Mouse (Mus musculus): ENCODE results near the gene Smg9. TPM values are rescaled to one million over a fixed set of nuclear protein-coding genes. Genes with fewer than 3 reads are reported as not detected.

The Smg9 gene
- polyA plus RNA-seq, 1 experiment from 2014 or later: 29.1 TPM

DNA sequence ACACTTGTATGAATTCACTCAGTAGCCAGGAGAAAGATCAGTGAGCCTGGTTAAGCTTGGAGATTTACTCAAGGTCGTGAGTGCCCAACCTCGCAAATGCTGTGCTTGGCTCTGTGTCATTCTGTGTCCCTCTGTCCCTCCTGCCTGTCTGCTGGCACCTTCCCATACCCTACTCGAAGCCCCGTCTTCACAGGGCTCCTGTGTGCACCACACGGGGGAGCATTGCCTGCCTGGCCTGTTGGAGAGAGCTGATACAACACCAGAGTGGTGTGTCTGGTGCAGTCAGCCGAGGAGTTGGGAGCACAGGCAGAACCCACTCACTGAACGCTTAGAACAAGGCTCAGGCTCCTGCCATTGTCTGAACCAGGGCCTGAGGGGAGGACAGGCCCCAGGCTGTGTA lies 22.2 kb downstream of the Smg9 start:
- no peaks in the 10 kb centered on the region for H3K9me3 ChIP-seq
- H3K9ac ChIP-seq: no peak overlapping the region
- no peak overlapping the region for H3K27ac ChIP-seq
- H3K27me3 ChIP-seq: no peaks in the 10 kb centered on the region
- H3K4me2 ChIP-seq: no peak overlapping the region
- WGBS: 67% methylated on average over 7 of the region's 7 CpGs
- H3K4me3 ChIP-seq (replicated peaks): no peak overlapping the region
- H3K36me3 ChIP-seq (replicated peaks): peaks cover 21% of the 10 kb centered on the region
- ATAC-seq (ENCODE audit: low FRiP score): no peak
- peaks cover 24% of the 10 kb centered on the region for H3K4me1 ChIP-seq

DNA sequence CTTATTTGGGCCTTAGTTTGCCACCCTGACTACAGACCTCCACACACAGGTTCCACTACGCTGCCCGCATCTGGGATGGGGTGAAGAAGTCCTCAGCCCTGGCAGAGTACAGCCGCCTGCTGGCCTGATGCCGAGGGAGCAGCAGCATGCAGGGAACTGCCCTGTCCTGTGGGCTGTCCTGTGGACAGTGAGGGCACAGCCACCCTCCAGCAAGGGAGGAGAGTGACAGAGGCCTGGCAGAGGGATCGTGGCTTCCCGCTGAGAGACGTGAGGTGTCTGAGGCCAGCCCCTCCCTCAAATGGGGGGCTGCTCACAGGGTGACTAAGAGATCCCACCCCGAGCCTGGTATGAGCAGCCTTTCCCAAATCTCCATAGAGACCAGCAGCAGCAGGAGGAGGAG lies 22.8 kb downstream of the Smg9 start:
- peaks cover 16% of the 10 kb centered on the region for H3K36me3 ChIP-seq (replicated peaks)
- H3K9me3 ChIP-seq: no peaks in the 10 kb centered on the region
- H3K27ac ChIP-seq: no peak overlapping the region
- no peak for ATAC-seq (ENCODE audit: low FRiP score)
- peaks cover 24% of the 10 kb centered on the region for H3K4me1 ChIP-seq
- WGBS: 84% methylated on average over 8 of the region's 8 CpGs
- H3K4me3 ChIP-seq (replicated peaks): no peak overlapping the region
- H3K27me3 ChIP-seq: no peaks in the 10 kb centered on the region
- H3K4me2 ChIP-seq: no peak overlapping the region
- no peak overlapping the region for H3K9ac ChIP-seq

DNA sequence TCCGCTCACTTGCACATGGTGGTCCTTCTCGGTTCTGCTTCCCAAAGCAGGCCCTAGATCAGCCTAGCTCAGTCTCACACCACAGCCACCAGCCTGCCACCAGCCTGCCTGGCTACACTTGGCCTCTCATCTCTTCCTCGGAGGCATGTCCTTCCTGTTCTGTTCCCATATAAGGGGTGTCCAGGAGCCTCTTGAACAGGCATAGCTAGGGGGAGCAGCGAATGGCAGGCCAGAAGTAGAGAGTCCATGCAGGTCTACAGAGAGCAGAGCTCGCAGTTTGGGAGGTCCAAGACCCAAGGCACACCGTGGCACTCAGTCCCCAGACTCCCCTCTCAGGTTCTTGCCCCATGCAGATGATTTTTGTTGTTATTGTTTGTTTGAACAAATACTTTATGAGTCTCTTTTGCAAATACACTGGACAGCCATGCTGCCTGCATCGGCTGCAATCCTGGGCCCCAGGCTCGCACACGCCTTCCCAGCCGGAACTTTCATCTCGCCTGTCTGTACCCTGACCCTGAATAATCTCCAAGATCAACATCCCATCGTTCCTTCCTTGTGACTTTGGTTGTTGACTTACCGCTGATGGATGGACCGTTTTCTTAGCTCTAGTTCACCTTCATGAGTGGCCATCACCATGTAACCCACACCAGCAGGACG lies 23.8 kb downstream of the Smg9 start:
- peaks cover 17% of the 10 kb centered on the region for H3K4me1 ChIP-seq

DNA sequence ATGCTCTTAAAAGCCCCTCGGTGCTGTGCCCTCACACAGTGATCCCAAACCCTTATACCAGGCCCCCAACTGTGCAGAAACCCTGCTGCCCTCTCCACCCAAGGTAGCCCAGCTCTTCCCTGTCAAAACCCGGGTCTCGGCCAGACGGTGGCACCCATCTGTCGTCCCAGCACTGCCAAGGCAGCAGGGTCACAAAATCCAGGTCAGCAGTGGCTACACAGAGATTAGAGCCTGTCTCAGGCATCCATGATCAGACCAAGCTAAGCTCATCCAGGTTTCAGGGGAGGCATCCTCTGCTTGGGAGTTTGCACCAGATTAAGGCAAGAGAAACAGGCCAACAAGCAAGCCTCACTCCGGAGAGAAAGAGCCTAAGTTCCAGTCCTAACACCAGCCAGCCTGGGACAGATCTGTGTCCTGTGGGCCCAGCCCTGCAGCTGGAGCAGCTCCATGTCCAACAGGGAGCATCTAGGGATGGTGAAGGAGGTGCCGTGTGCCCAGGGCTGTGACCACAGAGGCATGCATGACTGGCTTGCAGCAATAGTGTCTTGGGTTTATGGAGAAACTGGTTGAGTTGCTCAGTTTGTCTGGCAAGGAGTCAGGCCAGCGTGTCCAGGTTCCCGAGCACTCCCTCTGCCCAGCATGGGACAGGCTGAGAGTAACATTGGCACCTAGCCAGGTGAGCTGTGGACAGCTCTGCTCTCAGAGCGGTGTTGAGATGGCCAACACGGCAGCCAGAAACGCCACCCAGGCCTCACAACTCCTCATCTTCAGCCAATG lies 24.7 kb downstream of the Smg9 start:
- peaks cover 16% of the 10 kb centered on the region for H3K36me3 ChIP-seq (replicated peaks)
- H3K27ac ChIP-seq: no peak overlapping the region
- H3K9ac ChIP-seq: no peak overlapping the region
- no peak overlapping the region for H3K4me2 ChIP-seq
- WGBS: 85% methylated on average over 12 of the region's 12 CpGs
- no peak overlapping the region for H3K4me3 ChIP-seq (replicated peaks)
- H3K27me3 ChIP-seq: no peaks in the 10 kb centered on the region
- peaks cover 14% of the 10 kb centered on the region for H3K4me1 ChIP-seq
- ATAC-seq (ENCODE audit: low FRiP score): no peak
- no peaks in the 10 kb centered on the region for H3K9me3 ChIP-seq

More for the DNA sequence above, 23.8 kb downstream of the Smg9 start:
- H3K27ac ChIP-seq: no peak overlapping the region
- H3K9me3 ChIP-seq: no peaks in the 10 kb centered on the region
- H3K36me3 ChIP-seq (replicated peaks): peaks cover 16% of the 10 kb centered on the region
- H3K9ac ChIP-seq: no peak overlapping the region
- WGBS: 93% methylated on average over 15 of the region's 15 CpGs
- no peak overlapping the region for H3K4me2 ChIP-seq
- H3K27me3 ChIP-seq: no peaks in the 10 kb centered on the region
- H3K4me3 ChIP-seq (replicated peaks): no peak overlapping the region
- no peak for ATAC-seq (ENCODE audit: low FRiP score)

DNA sequence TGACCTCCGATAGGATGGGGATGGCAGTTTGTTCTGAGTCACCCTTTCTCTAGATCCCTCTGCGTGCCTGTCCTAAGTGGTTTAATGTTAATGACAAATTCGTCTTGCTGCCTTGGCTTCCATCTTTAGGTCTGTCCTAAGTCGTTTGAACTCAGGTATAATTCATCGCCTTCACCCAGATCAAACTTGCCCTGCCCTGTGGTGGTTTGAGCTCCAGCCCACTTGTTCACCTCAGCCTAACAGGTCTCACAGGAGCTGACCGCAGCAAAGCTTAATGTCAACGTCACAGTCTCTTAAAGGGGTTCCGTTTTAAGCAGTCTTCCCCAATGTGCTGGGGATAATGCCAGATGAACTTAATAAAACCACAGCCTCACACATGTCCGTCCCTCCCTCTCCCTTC lies 26.5 kb downstream of the Smg9 start:
- Histone ChIP-seq H3K9me3 (no peaks in the 10 kb centered on the region), H3K27me3 (no peaks in the 10 kb centered on the region), H3K4me1 (peaks cover 4% of the 10 kb centered on the region; the same call in 1 of the 2 replicates), H3K27ac (no peak overlapping the region), H3K4me2 (no peak overlapping the region), H3K9ac (no peak overlapping the region), H3K36me3 (replicated peaks) (peaks cover 14% of the 10 kb centered on the region), H3K4me3 (replicated peaks) (no peak overlapping the region)
- 88% methylated on average over 9 of the region's 9 CpGs for WGBS
- no peak for ATAC-seq (ENCODE audit: low FRiP score)

DNA sequence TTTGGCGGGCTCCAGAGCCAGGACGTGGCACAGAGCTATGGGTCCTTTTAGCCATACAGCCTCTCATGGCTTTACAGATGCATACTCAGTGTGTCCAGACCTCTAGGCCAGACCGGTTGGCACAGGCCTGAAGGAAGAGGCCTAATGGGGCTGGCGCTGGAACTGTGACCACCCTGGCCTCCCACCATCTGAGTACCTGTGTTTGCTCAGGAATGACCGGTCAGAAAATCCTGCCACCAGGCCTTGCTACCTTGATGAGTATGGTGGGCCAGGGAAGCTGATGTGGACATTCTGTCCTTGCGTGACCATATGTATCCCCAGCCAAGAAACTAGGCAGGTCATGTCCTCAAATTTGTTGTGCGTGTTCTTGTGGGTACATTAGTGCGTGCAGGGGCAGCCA lies 27.7 kb downstream of the Smg9 start:
- H3K4me1 ChIP-seq: no peaks in the 10 kb centered on the region; the same call in 1 of the 2 replicates
- H3K4me3 ChIP-seq (replicated peaks): no peak overlapping the region
- H3K36me3 ChIP-seq (replicated peaks): peaks cover 10% of the 10 kb centered on the region
- no peaks in the 10 kb centered on the region for H3K27me3 ChIP-seq
- no peak overlapping the region for H3K4me2 ChIP-seq
- ATAC-seq (ENCODE audit: low FRiP score): no peak
- no peak overlapping the region for H3K27ac ChIP-seq
- 96% methylated on average over 8 of the region's 8 CpGs for WGBS
- no peak overlapping the region for H3K9ac ChIP-seq
- 0 out of 2 replicates have a peak, but pooled peaks cover 2% of the 10 kb centered on the region for H3K9me3 ChIP-seq

DNA sequence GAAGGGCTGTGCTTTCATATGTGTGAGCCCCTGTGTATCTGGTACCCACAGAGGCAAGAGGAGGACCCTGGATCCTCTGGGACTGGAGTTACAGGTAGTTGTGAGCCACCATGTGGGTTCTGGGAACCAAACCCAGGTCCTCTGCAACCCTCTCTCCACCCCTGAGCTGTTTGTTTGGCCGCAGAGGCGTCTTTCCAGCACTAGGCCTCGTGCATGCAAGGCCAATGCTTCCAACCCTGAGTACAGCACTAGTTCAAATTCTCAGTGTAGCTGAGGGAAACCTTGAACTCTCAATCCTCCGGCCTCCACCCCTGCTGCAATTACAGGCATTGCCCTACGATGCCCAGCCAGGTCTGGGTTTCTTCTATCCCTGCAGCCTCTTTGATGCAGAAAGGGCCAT lies 29.3 kb downstream of the Smg9 start:
- Histone ChIP-seq H3K9me3 (0 out of 2 replicates have a peak, but pooled peaks cover 12% of the 10 kb centered on the region), H3K4me1 (no peaks in the 10 kb centered on the region), H3K4me3 (replicated peaks) (no peak overlapping the region), H3K27me3 (peaks cover 8% of the 10 kb centered on the region; the same call in 1 of the 2 replicates), H3K36me3 (replicated peaks) (0 out of 2 replicates have a peak, but pooled peaks cover 2% of the 10 kb centered on the region), H3K9ac (no peak overlapping the region), H3K27ac (no peak overlapping the region), H3K4me2 (no peak overlapping the region)
- WGBS: 89% methylated on average over 5 of the region's 5 CpGs
- ATAC-seq (ENCODE audit: low FRiP score): no peak

DNA sequence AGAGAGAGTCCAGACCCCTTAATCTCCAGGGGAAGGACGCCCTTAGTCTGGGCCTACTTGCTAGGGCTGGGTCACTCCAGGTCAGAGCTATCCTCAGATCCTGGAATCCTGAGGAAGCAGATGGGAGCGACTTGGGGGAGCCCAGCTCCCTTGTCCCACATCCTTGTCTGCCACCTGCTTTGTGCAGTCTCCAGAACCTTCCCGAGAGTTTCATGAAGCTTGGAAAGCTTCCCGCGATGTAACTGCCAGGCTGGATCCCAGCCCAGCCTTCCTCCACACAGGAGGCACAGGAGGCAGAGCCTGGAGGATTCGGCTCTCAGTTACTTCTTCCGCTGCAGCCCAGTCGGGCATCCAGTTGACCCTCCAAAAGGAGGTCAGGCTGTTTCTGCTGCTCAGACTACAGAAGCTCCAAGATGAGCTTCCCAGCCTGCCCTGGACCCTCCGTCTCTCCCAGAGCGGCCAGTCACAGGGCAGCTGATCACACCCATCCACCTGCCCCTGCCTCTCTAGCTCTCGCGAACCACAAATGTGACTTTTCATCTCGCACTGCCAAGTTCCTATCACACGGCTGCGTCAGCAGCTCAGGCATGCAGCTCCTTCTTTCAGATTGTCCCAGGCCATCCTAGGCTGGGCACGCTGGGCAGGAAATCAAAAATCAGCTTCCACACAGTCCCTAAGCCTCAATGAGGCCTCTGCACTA lies 30.1 kb downstream of the Smg9 start:
- Histone ChIP-seq H3K4me1 (no peaks in the 10 kb centered on the region), H3K36me3 (replicated peaks) (no peaks in the 10 kb centered on the region), H3K9ac (no peak overlapping the region), H3K27me3 (peaks cover 8% of the 10 kb centered on the region; the same call in 1 of the 2 replicates), H3K27ac (no peak overlapping the region), H3K4me2 (no peak overlapping the region), H3K9me3 (0 out of 2 replicates have a peak, but pooled peaks cover 12% of the 10 kb centered on the region), H3K4me3 (replicated peaks) (no peak overlapping the region)
- ATAC-seq (ENCODE audit: low FRiP score): no peak
- 77% methylated on average over 16 of the region's 16 CpGs for WGBS

DNA sequence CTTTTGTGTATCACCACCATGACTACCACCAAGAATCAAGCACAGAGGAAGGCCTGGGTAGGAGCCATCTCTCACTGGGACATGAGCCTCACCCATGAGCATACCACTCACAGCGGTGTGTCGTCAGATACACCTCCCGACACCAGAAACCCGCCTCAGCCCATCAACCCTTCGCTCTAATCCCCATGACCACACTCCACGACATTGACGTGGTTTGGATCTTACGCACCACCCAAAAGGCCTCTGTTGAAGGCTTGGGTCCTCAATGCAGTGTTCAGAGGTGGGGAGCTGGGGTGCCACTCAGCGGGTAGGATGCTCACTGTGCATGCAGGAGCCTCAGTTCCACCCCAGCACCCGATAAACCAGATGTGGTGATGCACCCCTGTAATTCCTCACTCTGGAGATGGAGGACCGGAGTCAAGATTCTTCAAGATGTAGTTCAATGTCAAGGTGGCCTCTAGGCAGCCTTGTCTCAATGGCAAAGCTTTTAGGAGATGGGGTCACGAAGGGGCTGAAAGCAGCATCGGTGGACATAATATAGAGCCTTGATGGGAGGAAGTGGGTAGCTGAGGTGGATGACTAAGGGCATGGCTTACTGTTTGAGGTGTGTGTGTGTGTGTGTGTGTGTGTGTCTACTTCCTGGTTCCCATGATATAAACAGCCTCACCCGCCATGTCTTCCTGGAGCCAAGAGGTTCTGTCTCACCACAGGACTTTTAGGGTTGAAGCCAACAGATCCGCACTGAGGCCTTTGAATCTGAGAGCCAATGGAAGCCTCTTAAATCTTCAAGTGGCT lies 31.3 kb downstream of the Smg9 start:
- Histone ChIP-seq H3K27ac (no peak overlapping the region), H3K4me1 (no peaks in the 10 kb centered on the region), H3K27me3 (peaks cover 8% of the 10 kb centered on the region; the same call in 1 of the 2 replicates), H3K4me3 (replicated peaks) (no peak overlapping the region), H3K4me2 (no peak overlapping the region), H3K36me3 (replicated peaks) (no peaks in the 10 kb centered on the region), H3K9ac (no peak overlapping the region), H3K9me3 (0 out of 2 replicates have a peak, but pooled peaks cover 12% of the 10 kb centered on the region)
- ATAC-seq (ENCODE audit: low FRiP score): no peak
- 93% methylated on average over 15 of the region's 15 CpGs for WGBS

DNA sequence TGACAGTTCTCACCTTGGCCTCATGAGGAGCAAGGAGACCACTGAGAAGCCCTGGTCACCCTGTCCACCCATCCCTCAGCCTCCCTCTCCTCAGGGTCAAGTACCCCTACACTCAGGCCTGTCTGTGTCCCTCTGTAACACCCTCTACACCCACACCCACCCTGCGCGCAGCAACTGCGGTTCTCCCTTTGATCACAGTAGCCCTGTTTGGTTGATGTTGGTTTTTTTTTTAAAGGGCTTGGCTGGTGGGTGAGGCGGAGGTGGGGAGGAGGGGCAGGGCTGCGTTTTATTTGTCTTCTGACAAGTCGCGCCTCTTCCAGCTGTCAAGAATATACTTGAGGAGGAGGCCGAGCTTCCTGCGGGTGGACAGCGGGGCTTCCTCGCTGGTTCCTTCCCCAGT lies 32.3 kb downstream of the Smg9 start:
- 0 out of 2 replicates have a peak, but pooled peaks cover 12% of the 10 kb centered on the region for H3K9me3 ChIP-seq

DNA sequence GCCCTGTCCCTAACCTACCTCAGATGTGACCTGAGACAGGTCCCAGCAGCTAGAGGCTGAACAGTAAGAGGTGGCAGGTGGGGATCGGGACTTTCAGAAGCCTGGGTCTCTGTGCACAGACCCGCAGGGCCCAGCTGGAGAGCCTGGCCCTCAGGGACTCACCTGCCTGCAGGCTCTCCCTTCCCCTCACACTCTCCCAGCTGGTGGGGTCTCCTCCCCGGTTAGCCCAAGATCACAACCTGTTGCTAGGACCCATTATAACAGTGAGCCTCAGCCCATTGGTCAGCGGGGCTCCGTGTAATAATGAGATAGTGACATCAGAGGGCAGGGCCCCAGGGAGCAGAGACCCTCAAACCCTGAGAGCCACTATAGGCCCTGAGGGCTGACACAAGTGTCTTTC lies 35.9 kb downstream of the Smg9 start:
- no peak overlapping the region for H3K27ac ChIP-seq

More for the DNA sequence above, 32.3 kb downstream of the Smg9 start:
- no peak overlapping the region for H3K27ac ChIP-seq
- H3K4me2 ChIP-seq: no peak overlapping the region
- H3K4me3 ChIP-seq (replicated peaks): no peak overlapping the region
- H3K9ac ChIP-seq: no peak overlapping the region
- no peaks in the 10 kb centered on the region for H3K4me1 ChIP-seq
- H3K36me3 ChIP-seq (replicated peaks): no peaks in the 10 kb centered on the region
- 81% methylated on average over 11 of the region's 11 CpGs for WGBS
- ATAC-seq (ENCODE audit: low FRiP score): no peak
- peaks cover 8% of the 10 kb centered on the region; the same call in 1 of the 2 replicates for H3K27me3 ChIP-seq

More for the DNA sequence above, 35.9 kb downstream of the Smg9 start:
- 76% methylated on average over 5 of the region's 5 CpGs for WGBS
- H3K27me3 ChIP-seq: peaks cover 8% of the 10 kb centered on the region; the same call in 1 of the 2 replicates
- no peak overlapping the region for H3K4me2 ChIP-seq
- no peaks in the 10 kb centered on the region for H3K4me1 ChIP-seq
- ATAC-seq (ENCODE audit: low FRiP score): no peak
- H3K9ac ChIP-seq: 0 out of 2 replicates have a peak overlapping the region, but pooled peaks have one; percentile 7
- no peak overlapping the region for H3K4me3 ChIP-seq (replicated peaks)
- no peaks in the 10 kb centered on the region for H3K36me3 ChIP-seq (replicated peaks)
- H3K9me3 ChIP-seq: 0 out of 2 replicates have a peak, but pooled peaks cover 12% of the 10 kb centered on the region
